Mouse (Mus musculus) limb, embryonic 14.5 days (tissue): ENCODE measurements at regions not wholly inside any gene's neighbourhood (a gene's known extent, or its start where the extent isn't known, plus 50 kb on each side); places are given as distances from the start of the nearest gene placed in this dataset.
A peak's percentile ranks its signal among the peaks of the same experiment; 100 is the strongest.

Experiments used
- ATAC-seq: fragments of 200-750 bp; cut with Nextera tagmentation; 2 replicates; pipeline ENCODE4 v1.8.0; 2017; ENCODE audit warnings: low read depth, moderate number of reproducible peaks, moderate TSS enrichment; ENCODE audit not compliant: low FRiP score
- DNase-seq: peaks from one replicate; pipeline ENCODE4 v3.0.0-alpha.2; 2015; ENCODE audit warnings: low spot score
- H3K27ac ChIP-seq: fragments of 300-500 bp; sonication (generic); replicated peaks from 2 replicates; pipeline ENCODE4 v1.5.1; 2014; ENCODE audit warnings: low read depth, mild to moderate bottlenecking, low read length, moderate library complexity, mixed read lengths
- H3K27me3 ChIP-seq: fragments of 300-500 bp; sonication (generic); 2 replicates; pipeline ENCODE4 v1.6.1; 2014; ENCODE audit warnings: low read length, mixed read lengths; ENCODE audit not compliant: control insufficient read depth, insufficient read depth
- H3K36me3 ChIP-seq: fragments of 300-500 bp; sonication (generic); 2 replicates; pipeline ENCODE4 v1.6.1; 2014; ENCODE audit warnings: mild to moderate bottlenecking, low read length, moderate library complexity, mixed read lengths; ENCODE audit not compliant: control insufficient read depth, insufficient read depth
- H3K4me1 ChIP-seq: fragments of 300-500 bp; sonication (generic); 2 replicates; pipeline ENCODE4 v1.6.1; 2014; ENCODE audit warnings: antibody characterized with exemption, low read length, mixed read lengths; ENCODE audit not compliant: control insufficient read depth, insufficient read depth
- H3K4me2 ChIP-seq: fragments of 300-500 bp; sonication (generic); replicated peaks from 2 replicates; pipeline ENCODE4 v1.6.1; 2014; ENCODE audit warnings: low read depth, mild to moderate bottlenecking, low read length, moderate library complexity; ENCODE audit not compliant: severe bottlenecking
- H3K4me3 ChIP-seq: fragments of 300-500 bp; sonication (generic); replicated peaks from 2 replicates; pipeline ENCODE4 v1.5.1; 2014; ENCODE audit warnings: low read length
- H3K9ac ChIP-seq: fragments of 300-500 bp; sonication (generic); 2 replicates; pipeline ENCODE4 v1.6.1; 2014; ENCODE audit warnings: mild to moderate bottlenecking, low read depth, low read length, moderate library complexity; ENCODE audit not compliant: severe bottlenecking
- H3K9me3 ChIP-seq: fragments of 300-500 bp; sonication (generic); 2 replicates; pipeline ENCODE4 v1.6.1; 2016; ENCODE audit warnings: low read length; ENCODE audit not compliant: control insufficient read depth
- POLR2A ChIP-seq: fragments of 200-500 bp; IDR thresholded peaks from 2 replicates; pipeline ENCODE4 v1.8.0; 2012; ENCODE audit warnings: inconsistent platforms, mild to moderate bottlenecking, moderate library complexity, borderline replicate concordance; ENCODE audit not compliant: insufficient read depth, insufficient read length; ENCODE audit errors: extremely low read depth
- WGBS: fragments of 180-500 bp; shearing (Covaris S2); extraction: QIAGEN DNeasy Blood & Tissue Kit; methylation state at CpG from one replicate; pipeline ENCODE4 v1.1.7; 2014; 5-methylcytosine and 5-hydroxymethylcytosine counted together

- H3K36me3 ChIP-seq: no peaks in the 10 kb centered on the region
- H3K9ac ChIP-seq: no peak overlapping the region
- TF ChIP-seq POLR2A: no peak
- no peak overlapping the region for H3K27ac ChIP-seq
- H3K9me3 ChIP-seq: no peaks in the 10 kb centered on the region
- ATAC-seq (no peak), DNase-seq (no peak)
- no peak overlapping the region for H3K4me2 ChIP-seq
- no peaks in the 10 kb centered on the region for H3K27me3 ChIP-seq
- peaks cover 4% of the 10 kb centered on the region; the same call in 1 of the 2 replicates for H3K4me1 ChIP-seq
- WGBS: 82% methylated on average over 1 of the region's 1 CpGs
- H3K4me3 ChIP-seq: no peak overlapping the region
These were observed 90.0 kb upstream of the Bcl6 start for GRCm38 (mm10) chr16:24078622-24079021.

DNA sequence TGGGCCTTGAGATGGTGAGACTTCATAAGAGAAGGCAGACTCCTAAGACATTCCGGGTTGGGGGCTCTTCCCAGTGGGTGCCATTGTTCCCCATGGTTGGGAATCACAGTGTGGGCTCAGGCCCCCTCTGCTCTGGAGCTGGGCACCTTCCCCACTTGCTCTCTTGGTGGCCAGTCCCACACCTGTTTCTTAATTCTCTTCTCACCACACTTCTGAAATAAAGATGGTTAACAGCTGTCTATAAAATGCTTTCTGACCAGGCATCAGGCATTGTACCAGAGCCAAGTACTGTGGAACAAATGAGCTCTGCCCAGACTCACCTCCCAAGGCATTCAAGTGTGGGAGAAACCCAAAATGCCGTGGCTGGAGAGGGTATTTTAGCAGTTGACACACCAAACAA, 88.8 kb upstream of the Bcl6 start:
- Histone ChIP-seq H3K9me3 (no peaks in the 10 kb centered on the region), H3K27ac (no peak overlapping the region), H3K36me3 (no peaks in the 10 kb centered on the region), H3K4me2 (no peak overlapping the region), H3K4me1 (peaks cover 4% of the 10 kb centered on the region; the same call in 1 of the 2 replicates), H3K4me3 (no peak overlapping the region), H3K9ac (no peak overlapping the region), H3K27me3 (no peaks in the 10 kb centered on the region)
- WGBS: 50% methylated on average over 2 of the region's 2 CpGs
- peak; percentile 50; the same call in 1 of the 2 replicates for ATAC-seq
- DNase-seq: no peak
- TF ChIP-seq POLR2A: no peak

GRCm38 (mm10) chr16:24076799-24077136, 88.1 kb upstream of the Bcl6 start:
- H3K36me3 ChIP-seq: no peaks in the 10 kb centered on the region
- ATAC-seq (no peak), DNase-seq (no peak)
- no peak overlapping the region for H3K27ac ChIP-seq
- WGBS: 89% methylated on average over 4 of the region's 4 CpGs
- no peak overlapping the region for H3K4me2 ChIP-seq
- no peaks in the 10 kb centered on the region for H3K27me3 ChIP-seq
- peaks cover 4% of the 10 kb centered on the region; the same call in 1 of the 2 replicates for H3K4me1 ChIP-seq
- H3K4me3 ChIP-seq: no peak overlapping the region
- H3K9me3 ChIP-seq: no peaks in the 10 kb centered on the region
- H3K9ac ChIP-seq: no peak overlapping the region
- TF ChIP-seq POLR2A: no peak

DNA sequence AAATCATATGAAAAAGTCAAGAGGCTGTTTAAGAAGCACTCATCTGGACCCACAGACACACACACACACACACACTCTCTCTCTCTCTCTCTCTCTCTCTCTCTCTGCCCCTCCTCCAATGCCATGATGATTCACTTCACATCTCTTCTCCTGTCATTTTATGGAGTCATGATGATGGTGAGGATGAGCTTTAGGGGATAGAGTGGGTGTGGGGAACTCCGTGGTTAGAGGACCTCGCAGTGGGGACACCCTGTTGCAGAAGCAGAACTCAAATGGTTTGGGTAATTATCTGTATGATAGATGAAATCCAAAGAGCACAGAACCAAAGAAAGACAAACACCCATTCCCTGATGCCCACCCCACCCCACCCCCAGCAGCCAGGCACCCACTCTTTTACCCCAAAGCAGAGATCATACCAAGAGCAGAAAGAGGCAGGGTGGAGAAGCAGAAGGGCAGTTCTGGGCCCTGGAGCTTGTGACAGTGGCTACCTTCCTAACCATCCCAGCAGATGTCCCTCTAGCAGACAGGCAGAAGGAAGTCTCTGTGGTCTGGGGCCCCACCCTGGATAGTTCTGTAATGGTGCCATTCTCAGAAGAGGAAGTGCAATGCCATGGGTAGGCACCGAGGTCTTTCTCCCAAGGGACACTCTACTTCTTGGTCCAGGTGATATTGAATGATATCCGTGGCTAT, 87.6 kb upstream of the Bcl6 start:
- Histone ChIP-seq H3K27ac (no peak overlapping the region), H3K4me3 (no peak overlapping the region), H3K36me3 (no peaks in the 10 kb centered on the region), H3K4me2 (no peak overlapping the region), H3K9me3 (no peaks in the 10 kb centered on the region), H3K27me3 (no peaks in the 10 kb centered on the region), H3K4me1 (peaks cover 4% of the 10 kb centered on the region; the same call in 1 of the 2 replicates), H3K9ac (no peak overlapping the region)
- DNase-seq (no peak), ATAC-seq (no peak)
- no peak for TF ChIP-seq POLR2A
- 93% methylated on average over 4 of the region's 4 CpGs for WGBS

DNA sequence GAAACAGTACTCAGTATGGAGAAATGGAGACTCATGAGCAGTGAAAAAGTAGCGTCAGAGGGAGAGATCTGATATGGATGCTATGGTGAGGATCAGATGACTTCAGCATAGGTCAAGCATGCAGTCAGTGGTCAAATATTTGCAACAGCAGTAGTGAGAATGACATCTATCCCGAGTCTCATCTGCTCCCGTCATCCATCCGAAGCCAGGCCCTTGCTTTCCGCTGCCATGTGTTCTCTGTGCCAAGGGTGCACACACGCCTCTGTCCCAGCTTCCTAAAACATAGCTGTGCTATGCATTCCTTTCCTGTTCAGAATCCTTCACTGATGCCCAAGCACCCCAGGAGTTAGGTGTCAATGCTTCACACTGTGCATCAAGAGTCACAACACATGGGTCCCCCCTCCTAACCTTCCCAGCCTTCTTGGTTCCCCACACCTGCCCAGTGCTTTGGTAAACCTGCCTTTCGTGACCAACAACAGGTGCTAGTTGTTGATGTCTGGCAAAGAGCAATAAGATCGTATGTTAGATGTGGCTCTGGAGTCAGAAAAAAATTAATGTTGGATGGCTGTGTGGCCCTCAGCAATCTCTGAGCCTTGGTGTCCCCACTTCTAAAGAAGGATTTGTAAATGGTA, 85.1 kb upstream of the Bcl6 start:
- no peaks in the 10 kb centered on the region for H3K27me3 ChIP-seq
- no peak overlapping the region for H3K27ac ChIP-seq
- H3K9me3 ChIP-seq: no peaks in the 10 kb centered on the region
- DNase-seq: no peak
- ATAC-seq: no peak
- H3K36me3 ChIP-seq: no peaks in the 10 kb centered on the region
- H3K4me2 ChIP-seq: no peak overlapping the region
- WGBS: 80% methylated on average over 8 of the region's 8 CpGs
- no peak overlapping the region for H3K9ac ChIP-seq
- TF ChIP-seq POLR2A: no peak
- no peak overlapping the region for H3K4me3 ChIP-seq
- peaks cover 4% of the 10 kb centered on the region; the same call in 1 of the 2 replicates for H3K4me1 ChIP-seq

DNA sequence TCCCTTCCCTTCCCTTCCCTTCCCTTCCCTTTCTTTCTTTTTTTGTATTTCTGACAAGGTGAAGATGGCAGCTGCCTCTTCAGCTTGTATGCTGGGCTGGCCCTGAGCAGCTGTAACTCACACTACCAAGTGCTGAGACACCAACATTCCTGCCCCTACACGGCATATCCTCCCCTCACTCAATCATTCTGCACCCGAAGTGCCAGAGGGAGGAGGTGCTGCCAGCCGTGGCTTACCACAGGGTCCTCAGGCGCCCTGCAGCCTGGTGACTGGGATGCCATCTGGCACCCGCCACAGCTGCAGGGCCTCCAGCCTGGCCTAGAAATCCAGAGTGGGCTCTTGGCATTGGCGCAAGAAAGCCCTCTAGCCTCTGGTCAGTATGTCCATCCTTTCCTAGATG, 84.4 kb upstream of the Bcl6 start:
- Histone ChIP-seq H3K9ac (no peak overlapping the region), H3K4me2 (no peak overlapping the region), H3K4me1 (peaks cover 4% of the 10 kb centered on the region; the same call in 1 of the 2 replicates), H3K36me3 (no peaks in the 10 kb centered on the region), H3K4me3 (no peak overlapping the region), H3K9me3 (no peaks in the 10 kb centered on the region), H3K27ac (no peak overlapping the region), H3K27me3 (no peaks in the 10 kb centered on the region)
- ATAC-seq (no peak), DNase-seq (no peak)
- 69% methylated on average over 6 of the region's 6 CpGs for WGBS
- TF ChIP-seq POLR2A: no peak
